Mouse (Mus musculus) embryo, embryonic 9.5 days (tissue): ENCODE results near the gene Fbxo2.

ENCODE experiments used
- DNase-seq: peaks from one replicate; pipeline ENCODE4 v3.0.0-alpha.2; 2017; ENCODE audit errors: extremely low spot score

Gene Fbxo2

DNA sequence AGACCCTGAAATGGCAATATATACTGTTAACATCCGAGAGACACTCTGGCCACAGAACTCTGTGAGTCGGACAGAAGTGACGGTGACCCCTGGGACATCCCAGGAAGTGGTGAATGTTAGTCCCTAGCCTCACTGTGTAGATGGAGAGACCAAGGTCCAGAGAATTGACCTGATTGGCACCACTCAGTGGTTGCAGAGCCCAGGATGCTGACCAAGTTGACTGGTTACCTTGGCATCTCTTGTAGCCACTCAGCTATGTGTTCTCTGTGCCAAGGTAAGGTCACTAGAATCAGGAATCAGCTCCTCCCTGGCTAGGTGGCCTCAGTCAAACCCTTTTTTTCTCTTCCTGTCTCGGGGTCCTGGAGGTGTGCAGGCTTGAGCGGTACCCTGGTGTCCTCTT is 16.7 kb upstream of the Fbxo2 start:
- DNase-seq = no peak

GRCm38 (mm10) chr4:148147714-148148113 is 12.7 kb upstream of the Fbxo2 start:
- no peak for DNase-seq

DNA sequence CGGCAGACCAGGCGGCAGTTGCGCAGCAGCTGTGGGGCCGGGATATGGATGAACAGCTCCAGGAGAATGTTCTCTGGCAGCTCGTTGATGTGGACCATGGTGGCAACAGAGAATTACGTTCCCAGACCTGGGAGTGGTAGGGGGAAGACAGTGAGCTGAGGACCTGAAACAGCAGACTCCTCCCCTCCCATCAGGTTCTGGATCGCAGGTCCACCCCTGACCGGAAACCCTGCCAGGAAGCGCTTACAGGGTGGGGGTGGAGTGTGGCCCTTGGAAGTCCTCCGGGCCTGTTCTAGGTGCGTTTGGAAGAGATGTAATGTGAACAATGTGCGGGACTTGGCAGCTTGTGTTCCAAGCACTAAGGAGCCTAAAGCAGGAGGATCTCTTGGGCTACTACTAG is 10.9 kb upstream of the Fbxo2 start:
- DNase-seq = no peak

DNA sequence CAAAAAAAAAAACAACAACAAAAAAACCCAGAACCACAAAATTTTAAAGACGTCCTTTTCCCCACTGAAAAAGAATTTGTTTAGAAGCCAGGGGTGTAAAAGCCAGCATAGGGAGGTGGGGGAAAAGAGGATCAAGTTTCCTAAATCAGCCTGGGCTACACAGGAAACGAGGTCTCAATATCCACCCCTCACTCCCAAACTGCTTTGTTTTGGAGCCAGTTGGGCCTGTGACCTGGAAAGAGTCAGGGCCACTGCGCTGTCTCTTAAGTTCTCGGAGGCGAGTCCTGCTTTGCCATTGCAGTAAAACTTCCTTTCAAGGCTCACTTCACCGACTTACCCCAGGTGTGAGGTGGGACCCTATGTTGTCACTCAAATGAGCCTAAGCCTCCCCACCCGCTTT is 10.2 kb upstream of the Fbxo2 start:
- no peak for DNase-seq

DNA sequence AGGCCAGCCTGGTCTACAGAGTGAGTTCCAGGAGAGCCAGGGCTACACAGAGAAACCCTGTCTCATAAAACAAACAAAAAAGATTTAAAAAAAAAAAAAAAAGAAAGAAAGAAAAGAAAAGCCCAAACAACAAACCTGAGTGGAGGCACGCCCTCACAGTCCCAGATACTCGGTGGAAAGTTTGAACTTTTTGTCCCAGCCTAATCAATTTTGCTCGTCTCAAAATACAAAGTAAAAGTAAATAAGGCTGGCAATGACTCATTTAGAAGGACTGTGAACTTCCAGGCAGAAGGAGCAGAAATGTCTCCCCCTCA is 9.5 kb upstream of the Fbxo2 start:
- no peak for DNase-seq

DNA sequence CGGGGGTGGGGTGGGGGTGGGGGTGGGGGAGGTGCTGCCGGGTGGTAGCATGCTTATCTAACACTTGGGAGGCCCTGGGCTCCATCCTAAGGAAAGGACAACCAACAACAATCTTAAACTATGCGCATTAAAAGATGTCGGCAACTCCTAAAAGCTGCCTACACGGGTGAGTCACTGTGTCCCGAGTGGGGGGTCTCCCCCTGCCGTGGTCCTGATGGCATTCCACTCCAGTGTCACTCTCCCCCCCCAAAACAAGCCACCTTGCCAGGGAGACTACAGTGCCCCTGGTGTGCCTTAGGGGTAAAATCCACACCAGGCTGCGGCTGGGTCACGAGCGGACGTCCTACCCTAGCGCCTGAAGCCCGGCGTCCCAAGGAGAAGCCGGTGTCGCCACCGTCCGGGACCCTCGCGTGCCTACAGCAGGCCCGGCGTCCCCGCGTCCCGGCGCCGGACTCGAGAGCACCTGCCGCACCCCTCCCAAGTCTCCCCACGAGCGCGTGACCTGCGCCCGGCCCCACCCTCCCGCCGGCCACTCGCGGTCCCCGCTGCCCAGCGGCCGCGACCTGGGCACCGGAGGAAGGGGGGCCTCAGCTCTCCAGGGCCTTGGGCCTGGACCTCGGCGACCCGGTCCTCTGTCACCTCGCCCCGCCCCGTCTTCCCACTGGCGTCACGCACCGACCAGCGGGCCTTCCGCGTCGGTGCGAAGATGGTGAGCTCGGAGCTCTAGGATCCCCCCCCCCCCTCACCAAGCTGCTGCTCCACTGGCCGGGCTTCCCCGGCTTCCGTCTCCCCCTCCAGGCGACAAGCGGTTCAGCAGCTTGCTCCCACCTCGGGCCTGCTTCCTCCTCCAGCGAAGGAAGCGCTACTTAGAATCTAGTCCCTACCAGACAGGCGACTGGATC is 8.9 kb upstream of the Fbxo2 start, which contains the start of gene Fbxo6:
Gene Fbxo6 (minus strand): TSS at position 874 of the 902 bp plus-strand sequence.
- peak; percentile 88 for DNase-seq

GRCm38 (mm10) chr4:148152547-148152946 is 7.9 kb upstream of the Fbxo2 start:
- no peak for DNase-seq

GRCm38 (mm10) chr4:148154006-148154405 is 6.4 kb upstream of the Fbxo2 start:
- no peak for DNase-seq

DNA sequence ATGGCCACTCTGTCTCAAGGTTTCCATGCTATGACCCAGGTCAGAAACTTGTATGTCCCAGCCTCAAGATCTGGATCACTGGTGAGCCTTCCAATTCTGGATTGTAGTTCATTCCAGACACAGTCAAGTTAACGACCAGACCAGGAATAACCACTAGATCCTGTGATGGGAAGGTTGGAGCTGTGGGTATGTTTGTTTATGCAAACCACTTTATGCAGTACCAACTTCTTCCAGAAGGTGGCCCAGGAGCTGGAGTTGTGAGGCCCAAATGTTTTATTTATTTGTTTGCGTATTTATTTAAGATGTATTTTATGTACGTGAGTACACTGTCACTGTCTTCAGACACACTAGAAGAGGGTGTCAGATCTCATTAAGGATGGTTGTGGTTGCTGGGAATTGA is 5.4 kb upstream of the Fbxo2 start:
- no peak for DNase-seq

GRCm38 (mm10) chr4:148158436-148159348 is 1.7 kb upstream of the Fbxo2 start:
- DNase-seq = no peak

DNA sequence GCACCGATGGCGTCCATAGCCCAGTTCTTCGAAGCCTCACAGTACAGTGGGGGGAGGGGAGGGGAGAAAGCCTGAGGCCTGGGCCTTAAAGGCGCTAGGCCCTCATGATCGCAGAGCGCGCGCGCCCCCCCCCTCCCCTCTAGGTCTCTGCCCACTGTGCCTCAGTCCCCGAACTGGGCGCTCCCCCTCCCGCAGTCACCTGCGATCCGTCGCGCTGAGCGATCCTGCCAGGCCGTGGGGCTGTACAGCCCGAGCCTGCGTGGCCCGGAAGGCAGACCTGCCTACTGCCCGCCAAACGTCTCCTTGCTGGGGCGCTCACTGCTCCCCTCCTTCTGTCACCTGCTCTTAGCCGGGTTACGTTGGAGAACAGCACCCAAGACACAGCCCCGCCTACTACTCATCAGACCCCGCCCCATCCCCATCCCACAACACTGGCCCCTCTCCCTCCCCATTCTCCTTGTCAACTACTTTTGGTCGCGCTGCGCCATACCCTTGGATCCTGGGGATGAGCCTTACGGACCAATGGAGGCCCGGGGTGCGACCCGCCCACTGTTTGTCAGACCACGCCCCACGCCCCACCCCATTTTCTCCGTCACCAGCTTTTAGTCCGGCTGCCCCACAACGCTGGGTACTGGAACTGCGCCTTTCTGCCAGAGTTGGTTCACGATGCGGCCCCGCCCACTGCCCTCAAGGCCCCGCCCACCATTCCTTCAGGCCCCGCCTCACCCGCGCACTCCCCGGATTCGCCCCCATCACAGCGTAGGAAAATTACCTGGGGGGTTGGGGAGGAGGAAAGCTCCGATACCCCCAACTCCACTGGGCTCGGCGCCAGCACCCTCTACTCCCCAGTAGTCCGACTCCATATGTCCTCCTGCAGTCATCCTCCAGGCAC is 631 bp upstream of the Fbxo2 start:
- peak; percentile 97 for DNase-seq

DNA sequence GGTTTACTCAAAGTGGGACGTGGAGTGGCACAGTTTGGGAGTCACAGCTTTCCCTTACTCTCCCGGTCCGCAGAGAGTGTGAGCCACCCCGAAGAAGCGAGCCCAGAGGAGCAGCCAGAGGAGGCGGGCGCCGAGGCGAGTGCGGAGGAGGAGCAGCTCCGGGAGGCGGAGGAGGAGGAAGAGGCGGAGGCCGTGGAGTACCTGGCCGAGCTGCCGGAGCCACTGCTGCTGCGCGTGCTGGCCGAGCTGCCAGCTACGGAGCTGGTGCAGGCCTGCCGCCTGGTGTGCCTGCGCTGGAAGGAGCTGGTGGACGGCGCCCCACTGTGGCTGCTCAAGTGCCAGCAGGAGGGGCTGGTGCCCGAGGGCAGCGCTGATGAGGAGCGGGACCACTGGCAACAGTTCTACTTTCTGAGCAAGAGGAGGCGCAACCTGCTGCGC is 3.6 kb downstream of the Fbxo2 start:
- DNase-seq = peak; percentile 72

DNA sequence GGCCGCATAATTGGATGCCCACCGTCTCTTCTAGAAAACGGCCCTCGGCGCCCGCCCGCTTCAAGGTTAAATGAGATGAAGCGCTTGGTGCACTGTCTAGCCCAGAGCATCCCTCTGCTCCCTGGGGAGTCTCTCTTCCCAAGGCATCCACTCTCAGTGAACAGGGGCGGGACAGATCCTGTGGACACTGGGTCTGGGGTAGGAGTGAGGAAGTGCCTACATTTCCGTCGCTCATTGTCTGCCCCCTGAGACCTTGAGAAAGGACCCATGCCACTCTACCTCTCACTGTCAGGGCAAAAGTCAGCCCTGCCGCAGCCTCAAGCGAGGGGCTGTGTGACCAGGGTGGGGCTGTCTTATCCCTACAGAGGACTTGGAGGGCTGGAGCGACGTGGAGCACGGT is 4.0 kb downstream of the Fbxo2 start:
- no peak for DNase-seq

DNA sequence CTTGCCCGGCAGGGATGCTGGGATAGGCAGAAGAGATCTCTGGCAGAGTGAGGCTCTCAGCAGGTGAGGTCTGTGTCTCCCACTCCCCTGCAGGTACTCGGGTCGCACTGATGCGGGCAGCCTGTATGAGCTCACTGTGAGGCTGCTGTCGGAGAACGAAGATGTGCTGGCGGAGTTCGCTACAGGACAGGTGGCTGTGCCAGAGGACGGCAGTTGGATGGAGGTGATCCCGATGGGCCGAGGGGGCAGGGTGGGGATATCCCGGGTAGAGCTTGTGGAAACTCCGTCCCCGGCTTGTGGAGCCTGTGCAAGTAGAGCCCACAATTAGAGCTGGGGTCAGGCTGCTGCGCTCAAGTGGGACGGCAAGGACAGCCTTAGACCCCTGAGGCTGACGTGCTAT is 5.1 kb downstream of the Fbxo2 start:
- DNase-seq = no peak

DNA sequence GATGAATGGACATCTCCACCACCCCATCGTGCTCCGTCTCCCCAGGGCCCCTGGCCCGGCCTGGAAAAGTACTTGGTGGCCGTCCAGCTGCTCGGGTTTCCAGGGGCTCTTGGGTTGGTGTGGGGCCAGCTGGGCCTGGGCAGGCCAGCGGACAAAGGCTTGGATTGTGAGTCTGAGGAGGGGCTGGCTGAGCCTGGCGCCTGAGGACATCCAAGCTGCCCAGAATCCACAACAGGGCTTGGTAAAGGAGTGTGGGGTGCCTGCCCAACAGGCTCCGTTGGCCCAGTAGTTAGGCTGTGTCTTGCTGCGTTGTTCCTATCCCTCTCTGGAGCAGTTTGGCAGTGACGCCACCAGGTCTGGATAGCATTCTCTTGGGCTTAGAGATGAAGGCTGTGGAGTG is 6.0 kb downstream of the Fbxo2 start:
- DNase-seq = no peak

DNA sequence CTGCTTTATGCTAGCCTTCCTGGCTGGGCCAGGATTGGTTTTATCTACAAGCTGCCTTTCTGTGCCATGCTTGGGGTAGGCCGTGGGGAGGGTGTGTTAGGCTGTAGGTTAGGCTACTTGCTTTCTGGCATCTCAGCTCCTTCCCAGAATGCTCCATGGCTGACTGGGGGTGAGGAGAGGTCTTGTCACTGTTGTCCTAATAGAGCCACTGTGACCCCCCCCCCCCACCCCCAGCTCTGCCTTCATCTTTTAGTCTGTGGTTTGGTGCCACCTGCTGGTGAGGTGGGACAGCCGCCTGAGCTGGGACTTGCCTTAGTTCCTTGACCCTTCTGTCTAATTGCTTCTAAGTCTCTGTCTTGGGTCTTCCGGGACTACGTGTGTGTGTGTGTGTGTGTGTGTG is 6.6 kb downstream of the Fbxo2 start:
- peak; percentile 73 for DNase-seq

GRCm38 (mm10) chr4:148168287-148168686 is 7.9 kb downstream of the Fbxo2 start:
- DNase-seq = peak; percentile 62

- DNase-seq = no peak
Measured at GRCm38 (mm10) chr4:148169586-148169985, 9.2 kb downstream of the Fbxo2 start.

DNA sequence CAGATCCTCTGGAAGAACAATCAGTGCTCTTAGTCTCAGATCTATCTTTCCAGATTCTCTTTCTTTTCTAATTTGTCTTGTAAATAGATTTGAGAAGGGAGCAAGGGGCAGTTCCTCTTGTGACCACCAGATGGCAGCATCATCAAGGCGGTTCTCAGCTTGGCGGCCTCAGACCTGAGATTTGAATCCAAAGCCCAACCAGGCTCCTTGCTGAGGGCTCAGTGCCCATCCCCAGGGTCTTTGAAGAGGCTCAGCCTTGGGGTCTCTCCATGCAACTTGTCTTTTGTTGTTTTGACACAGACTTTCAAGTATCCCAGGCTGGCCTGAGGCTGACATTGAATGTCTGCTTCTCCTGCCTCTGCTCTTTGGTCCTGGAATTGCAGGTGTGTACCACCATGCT is 10.4 kb downstream of the Fbxo2 start:
- peak; percentile 66 for DNase-seq

GRCm38 (mm10) chr4:148171261-148171660 is 10.8 kb downstream of the Fbxo2 start:
- DNase-seq = no peak

DNA sequence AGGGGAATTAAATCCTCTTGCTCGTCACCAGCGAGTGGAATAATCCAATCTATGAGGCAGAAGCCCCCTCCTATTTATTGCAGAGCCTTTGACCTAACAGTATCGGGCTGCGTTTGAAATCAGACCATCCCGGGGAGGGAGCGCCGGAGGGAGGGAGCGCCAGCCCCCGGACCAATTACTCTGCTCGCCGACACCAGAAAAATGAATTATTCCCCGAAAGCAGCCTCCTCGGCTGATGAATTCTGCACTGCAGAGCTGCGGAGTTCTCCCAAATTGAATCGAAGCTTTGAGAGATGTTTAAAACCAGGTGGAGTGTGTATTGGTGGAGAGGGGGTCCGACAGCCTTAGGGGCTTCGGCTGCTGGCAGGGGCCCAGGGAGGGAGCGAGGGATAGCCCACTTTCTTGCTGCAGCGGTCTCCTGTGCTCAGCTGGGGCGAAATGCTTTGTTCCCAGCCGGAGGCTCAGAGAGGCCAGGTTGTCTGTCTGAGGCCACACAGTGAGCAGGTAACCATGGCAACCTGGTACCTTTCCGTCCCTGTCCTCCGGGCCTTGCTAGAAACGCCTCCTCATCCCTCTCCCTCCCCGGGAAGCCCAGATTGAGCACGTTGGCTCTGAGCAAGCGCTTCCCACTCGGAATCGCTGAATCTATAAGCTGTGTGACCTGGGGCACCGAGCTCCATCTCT is 13.5 kb downstream of the Fbxo2 start:
- DNase-seq = no peak
